Mouse (Mus musculus) limb, embryonic 11.5 days (tissue): ENCODE data around the gene Hira. TPM values are rescaled to one million over a fixed set of nuclear protein-coding genes. Genes with fewer than 3 reads are reported as not detected.
"Not testable (repeated sequence)": the region's sequence is repeated elsewhere in the genome, so short reads cannot be mapped to it uniquely, and the experiment has no call there.

Experiments used
- ATAC-seq: fragments of 200-750 bp; cut with Nextera tagmentation; 2 replicates; pipeline ENCODE4 v1.8.0; 2017; ENCODE audit warnings: low read depth; ENCODE audit not compliant: insufficient number of reproducible peaks, low FRiP score, low TSS enrichment
- DNase-seq: peaks from one replicate; pipeline ENCODE4 v3.0.0-alpha.2; 2015; ENCODE audit warnings: low spot score
- H3K27ac ChIP-seq: fragments of 300-500 bp; sonication (generic); replicated peaks from 2 replicates; pipeline ENCODE4 v1.5.1; 2014; ENCODE audit warnings: low read depth, mild to moderate bottlenecking, low read length
- H3K27me3 ChIP-seq: fragments of 300-500 bp; sonication (generic); 2 replicates; pipeline ENCODE4 v1.6.1; 2014; ENCODE audit warnings: mild to moderate bottlenecking, low read length, mixed read lengths; ENCODE audit not compliant: control insufficient read depth, insufficient read depth
- H3K36me3 ChIP-seq: fragments of 300-500 bp; sonication (generic); 2 replicates; pipeline ENCODE4 v1.6.1; 2014; ENCODE audit warnings: mild to moderate bottlenecking, low read length, moderate library complexity, mixed read lengths; ENCODE audit not compliant: control insufficient read depth, insufficient read depth
- H3K4me1 ChIP-seq: fragments of 300-500 bp; sonication (generic); 2 replicates; pipeline ENCODE4 v1.6.1; 2014; ENCODE audit warnings: low read length, mixed read lengths; ENCODE audit not compliant: control insufficient read depth, insufficient read depth
- H3K4me2 ChIP-seq: fragments of 300-500 bp; sonication (generic); 2 replicates; pipeline ENCODE4 v1.6.1; 2014; ENCODE audit warnings: low read depth, mild to moderate bottlenecking, moderate library complexity; ENCODE audit not compliant: severe bottlenecking
- H3K4me3 ChIP-seq: fragments of 300-500 bp; sonication (generic); 2 replicates; pipeline ENCODE4 v1.5.1; 2014; ENCODE audit warnings: low read depth, low read length
- H3K9ac ChIP-seq: fragments of 300-500 bp; sonication (generic); 2 replicates; pipeline ENCODE4 v1.6.1; 2014; ENCODE audit warnings: mild to moderate bottlenecking, low read length
- H3K9me3 ChIP-seq: fragments of 300-500 bp; sonication (generic); 2 replicates; pipeline ENCODE4 v1.6.1; 2016; ENCODE audit warnings: low read length; ENCODE audit not compliant: control insufficient read depth
- WGBS: fragments of 180-500 bp; shearing (Covaris S2); extraction: QIAGEN DNeasy Blood & Tissue Kit; methylation state at CpG from one replicate; pipeline ENCODE4 v1.1.7; 2014; 5-methylcytosine and 5-hydroxymethylcytosine counted together
- polyA plus RNA-seq: library from polyadenylated mRNA; unstranded; fragments of >200 nt; fragmentation: Nextera tagmentation; extraction: Ambion mirVana; gene quantifications from 2 replicates; pipeline ENCODE4 v1.2.1, GENCODE M21; 2014

The Hira gene
- polyA plus RNA-seq, 1 experiment from 2014 or later = 17.0 TPM

- not testable (repeated sequence) for H3K4me2 ChIP-seq, ATAC-seq, H3K4me1 ChIP-seq, H3K9ac ChIP-seq, H3K27ac ChIP-seq, H3K9me3 ChIP-seq, DNase-seq, H3K4me3 ChIP-seq, H3K27me3 ChIP-seq, H3K36me3 ChIP-seq
- WGBS = 90% methylated on average over 16 of the region's 17 CpGs
These were observed 27.2 kb upstream of the Hira start for GRCm38 (mm10) chr16:18849521-18850190.

GRCm38 (mm10) chr16:18858551-18858950 is 18.3 kb upstream of the Hira start:
- Histone ChIP-seq H3K9me3 (peaks cover 2% of the 10 kb centered on the region; the same call in 1 of the 2 replicates), H3K27me3 (no peaks in the 10 kb centered on the region), H3K27ac (no peak overlapping the region), H3K4me2 (no peak overlapping the region), H3K36me3 (no peaks in the 10 kb centered on the region), H3K4me3 (no peak overlapping the region), H3K9ac (no peak overlapping the region), H3K4me1 (no peaks in the 10 kb centered on the region)
- ATAC-seq (no peak), DNase-seq (no peak)

GRCm38 (mm10) chr16:18860186-18860585 is 16.7 kb upstream of the Hira start:
- ATAC-seq (no peak), DNase-seq (no peak)
- 88% methylated on average over 1 of the region's 1 CpGs for WGBS
- Histone ChIP-seq H3K4me1 (no peaks in the 10 kb centered on the region), H3K9ac (no peak overlapping the region), H3K27me3 (no peaks in the 10 kb centered on the region), H3K27ac (no peak overlapping the region), H3K4me3 (no peak overlapping the region), H3K9me3 (peaks cover 2% of the 10 kb centered on the region; the same call in 1 of the 2 replicates), H3K4me2 (no peak overlapping the region), H3K36me3 (no peaks in the 10 kb centered on the region)

- H3K9me3 ChIP-seq, H3K4me1 ChIP-seq, DNase-seq, H3K36me3 ChIP-seq, H3K9ac ChIP-seq, H3K4me2 ChIP-seq, H3K27ac ChIP-seq, ATAC-seq, H3K27me3 ChIP-seq, H3K4me3 ChIP-seq: not testable (repeated sequence)
- 86% methylated on average over 1 of the region's 1 CpGs for WGBS
These were observed 6.3 kb upstream of the Hira start for GRCm38 (mm10) chr16:18870495-18870894.

DNA sequence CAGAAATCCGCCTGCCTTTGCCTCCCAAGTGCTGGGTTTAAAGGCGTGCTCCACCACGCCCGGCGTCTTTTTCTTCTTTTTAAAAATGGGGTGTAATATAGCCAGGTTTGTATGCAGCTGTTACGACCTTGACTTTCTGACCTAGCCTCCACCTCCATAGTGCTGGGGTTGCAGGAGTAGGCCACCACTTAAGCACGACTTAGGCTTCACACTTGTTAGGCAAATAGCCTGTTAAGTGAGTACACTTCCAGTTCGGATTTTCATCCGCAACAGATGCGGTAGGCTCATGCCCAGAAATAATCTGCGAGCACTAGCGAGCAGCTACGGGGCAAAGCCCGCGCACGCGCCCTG is 771 bp upstream of the Hira start:
- Histone ChIP-seq H3K27me3 (no peaks in the 10 kb centered on the region), H3K4me1 (no peaks in the 10 kb centered on the region), H3K9ac (peak overlapping the region; percentile 89), H3K9me3 (no peaks in the 10 kb centered on the region), H3K4me3 (peak overlapping the region; percentile 91), H3K27ac (peak overlapping the region; percentile 85), H3K36me3 (peaks cover 9% of the 10 kb centered on the region; the same call in 1 of the 2 replicates), H3K4me2 (peak overlapping the region; percentile 81; the same call in 1 of the 2 replicates)
- DNase-seq (no peak), ATAC-seq (peak; percentile 60)
- WGBS = under 1% methylated on average over 17 of the region's 17 CpGs

DNA sequence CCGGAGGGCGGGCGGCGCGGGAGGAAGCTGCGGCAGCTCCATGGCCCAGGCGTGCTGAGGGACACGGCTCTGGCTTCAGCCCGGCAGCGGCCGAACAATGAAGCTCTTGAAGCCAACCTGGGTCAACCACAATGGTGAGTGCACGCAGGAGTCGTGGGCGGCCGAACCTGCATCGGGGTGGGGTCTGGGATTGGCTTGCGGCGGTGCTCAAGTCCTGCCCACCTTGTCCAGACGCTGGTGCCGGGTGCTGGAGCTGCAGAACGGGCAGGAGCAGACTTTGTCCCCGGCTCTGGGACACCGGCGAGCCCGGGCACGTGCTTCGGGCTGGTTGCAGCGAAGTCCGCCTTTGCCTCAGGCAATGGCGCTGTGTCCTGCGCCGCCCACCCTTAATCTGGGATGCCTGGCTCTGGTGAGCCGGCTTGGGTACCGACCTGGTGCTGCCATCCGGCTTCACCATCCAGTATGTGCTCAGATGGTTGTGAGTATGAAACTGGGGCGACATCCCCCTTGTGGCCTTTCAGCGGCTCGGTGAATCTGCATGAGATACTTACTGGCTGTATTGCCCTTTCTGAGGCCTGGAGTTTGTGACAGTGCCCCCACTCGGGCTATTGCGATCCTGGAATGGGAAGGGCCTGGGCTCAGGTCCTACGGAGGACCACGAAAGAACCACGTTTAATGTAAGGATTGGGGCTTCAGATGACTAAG is 701 bp downstream of the Hira start:
- Histone ChIP-seq H3K4me2 (peak overlapping the region; percentile 81), H3K9me3 (no peaks in the 10 kb centered on the region), H3K36me3 (peaks cover 6% of the 10 kb centered on the region; the same call in 1 of the 2 replicates), H3K27me3 (no peaks in the 10 kb centered on the region), H3K9ac (peak overlapping the region; percentile 89), H3K27ac (peak overlapping the region; percentile 85), H3K4me1 (no peaks in the 10 kb centered on the region), H3K4me3 (peak overlapping the region; percentile 91)
- peak; percentile 75 for DNase-seq
- ATAC-seq = peak; percentile 28
- under 1% methylated on average over 43 of the region's 43 CpGs for WGBS

GRCm38 (mm10) chr16:18878091-18878720 is 1.4 kb downstream of the Hira start:
- WGBS = 34% methylated on average over 20 of the region's 20 CpGs
- ATAC-seq (no peak), DNase-seq (no peak)
- no peaks in the 10 kb centered on the region for H3K4me1 ChIP-seq
- peaks cover 6% of the 10 kb centered on the region; the same call in 1 of the 2 replicates for H3K36me3 ChIP-seq
- H3K4me2 ChIP-seq = peak overlapping the region; percentile 81
- H3K4me3 ChIP-seq = peak overlapping the region; percentile 91
- peak overlapping the region; percentile 89 for H3K9ac ChIP-seq
- no peaks in the 10 kb centered on the region for H3K9me3 ChIP-seq
- H3K27ac ChIP-seq = peak overlapping the region; percentile 85
- no peaks in the 10 kb centered on the region for H3K27me3 ChIP-seq

GRCm38 (mm10) chr16:18884044-18884443 is 7.2 kb downstream of the Hira start:
- Histone ChIP-seq H3K36me3 (no peaks in the 10 kb centered on the region; the same call in none of the 2 replicates), H3K9me3 (no peaks in the 10 kb centered on the region), H3K27me3 (no peaks in the 10 kb centered on the region), H3K9ac (no peak overlapping the region), H3K4me2 (no peak overlapping the region), H3K4me1 (no peaks in the 10 kb centered on the region), H3K27ac (no peak overlapping the region), H3K4me3 (no peak overlapping the region)
- ATAC-seq (no peak), DNase-seq (no peak)
